Mouse (Mus musculus): ENCODE data around the gene Smarcc2. TPM values are rescaled to one million over a fixed set of nuclear protein-coding genes. Genes with fewer than 3 reads are reported as not detected.

Gene Smarcc2
- total and polyA plus RNA-seq, 2 experiments from 2014 or later, result 32.9 to 40.8 TPM

DNA sequence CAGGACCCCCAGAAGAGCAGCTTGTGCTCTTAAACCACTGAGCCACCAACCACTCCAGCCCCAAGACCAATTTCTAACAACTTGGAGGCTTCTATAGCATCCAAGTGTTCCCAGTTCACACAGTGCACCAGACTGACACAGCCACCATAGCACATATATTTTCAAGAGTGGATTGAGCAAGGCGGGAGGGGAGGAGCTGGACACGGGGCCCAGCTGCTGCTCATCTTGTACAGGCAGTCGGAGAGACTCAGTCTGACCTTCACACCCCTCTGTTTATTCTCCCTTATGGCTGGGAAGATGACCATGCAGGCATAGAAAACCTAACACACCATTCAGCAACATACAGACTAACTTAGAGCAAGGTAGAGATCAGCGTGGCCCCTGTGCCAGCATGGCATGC lies 50.8 kb downstream of the Smarcc2 start:
- Histone ChIP-seq H3K4me3 (ENCODE audit: low read depth, low read length) (no peak overlapping the region), H3K9ac (replicated peaks; ENCODE audit: low read depth, low read length) (no peak overlapping the region), H3K36me3 (replicated peaks; ENCODE audit: control insufficient read depth, insufficient read depth, low read length) (peaks cover 48% of the 10 kb centered on the region), H3K27ac (ENCODE audit: low read depth) (no peak overlapping the region), H3K4me2 (ENCODE audit: low read depth, low read length) (no peak overlapping the region), H3K4me1 (ENCODE audit: control insufficient read depth, insufficient read depth) (peaks cover 4% of the 10 kb centered on the region; the same call in 1 of the 2 replicates), H3K9me3 (replicated peaks; ENCODE audit: control insufficient read depth, low read length) (no peaks in the 10 kb centered on the region), H3K27me3 (ENCODE audit: control insufficient read depth, insufficient read depth, low read length) (no peaks in the 10 kb centered on the region)
- 77% methylated on average over 4 of the region's 4 CpGs for WGBS
- TF ChIP-seq EP300 (IDR thresholded peaks at IDR 0.05; ENCODE audit: low read depth) (no peak), CTCF (IDR thresholded peaks at IDR 0.05; ENCODE audit: low read depth) (no peak)
- ATAC-seq (ENCODE audit: insufficient read depth, low read depth) (no peak), DNase-seq (ENCODE audit: low spot score) (no peak)

DNA sequence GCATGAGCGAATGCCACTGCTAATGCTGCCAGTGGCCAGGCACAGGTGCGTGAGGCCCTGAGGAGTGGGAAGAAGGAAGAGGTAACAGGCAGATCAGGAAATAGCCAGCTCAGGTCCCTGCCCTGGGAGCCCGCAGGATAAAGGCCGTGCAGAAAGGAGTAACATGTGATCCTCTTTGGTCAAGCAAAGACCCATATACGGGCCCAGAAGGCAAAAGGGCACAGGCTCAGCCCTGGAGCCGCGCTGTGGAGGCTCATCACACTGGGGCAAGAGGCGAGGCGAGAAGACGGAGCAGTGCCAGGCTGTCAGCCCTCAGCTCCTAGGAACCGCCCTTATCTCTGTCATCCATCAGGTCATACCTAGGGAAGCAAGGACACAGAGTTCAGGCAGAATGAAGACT lies 51.3 kb downstream of the Smarcc2 start:
- no peak overlapping the region for H3K4me3 ChIP-seq (ENCODE audit: low read depth, low read length)
- WGBS, result 85% methylated on average over 11 of the region's 11 CpGs
- H3K36me3 ChIP-seq (replicated peaks; ENCODE audit: control insufficient read depth, insufficient read depth, low read length), result peaks cover 53% of the 10 kb centered on the region
- H3K9me3 ChIP-seq (replicated peaks; ENCODE audit: control insufficient read depth, low read length), result no peaks in the 10 kb centered on the region
- H3K4me2 ChIP-seq (ENCODE audit: low read depth, low read length), result no peak overlapping the region
- DNase-seq (ENCODE audit: low spot score) (no peak), ATAC-seq (ENCODE audit: insufficient read depth, low read depth) (no peak)
- no peak overlapping the region for H3K9ac ChIP-seq (replicated peaks; ENCODE audit: low read depth, low read length)
- TF ChIP-seq EP300 (IDR thresholded peaks at IDR 0.05; ENCODE audit: low read depth) (no peak), CTCF (IDR thresholded peaks at IDR 0.05; ENCODE audit: low read depth) (no peak)
- no peaks in the 10 kb centered on the region for H3K27me3 ChIP-seq (ENCODE audit: control insufficient read depth, insufficient read depth, low read length)
- no peaks in the 10 kb centered on the region for H3K4me1 ChIP-seq (ENCODE audit: control insufficient read depth, insufficient read depth)
- H3K27ac ChIP-seq (ENCODE audit: low read depth), result no peak overlapping the region

DNA sequence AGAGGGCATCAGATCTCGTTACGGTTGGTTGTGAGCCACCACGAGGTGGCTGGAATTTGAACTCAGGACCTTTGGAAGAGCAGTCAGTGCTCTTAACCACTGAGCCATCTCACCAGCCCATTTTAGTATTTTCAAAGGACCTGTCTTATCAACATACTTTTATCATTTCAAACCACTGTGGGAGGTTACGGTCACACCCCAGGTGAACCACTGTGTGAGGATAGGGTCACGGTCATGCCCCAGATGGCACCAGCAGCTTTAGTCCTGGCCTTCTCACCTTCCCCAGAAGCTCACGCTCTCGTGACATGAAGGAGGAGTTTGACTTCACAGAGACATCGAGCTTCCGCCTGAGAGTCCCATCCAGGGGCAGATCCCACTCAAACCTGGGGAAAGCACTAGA lies 52.1 kb downstream of the Smarcc2 start:
- no peak for TF ChIP-seq EP300 (IDR thresholded peaks at IDR 0.05; ENCODE audit: low read depth)
- TF ChIP-seq CTCF (IDR thresholded peaks at IDR 0.05; ENCODE audit: low read depth), result no peak
- 92% methylated on average over 9 of the region's 9 CpGs for WGBS
- H3K9ac ChIP-seq (replicated peaks; ENCODE audit: low read depth, low read length), result no peak overlapping the region

DNA sequence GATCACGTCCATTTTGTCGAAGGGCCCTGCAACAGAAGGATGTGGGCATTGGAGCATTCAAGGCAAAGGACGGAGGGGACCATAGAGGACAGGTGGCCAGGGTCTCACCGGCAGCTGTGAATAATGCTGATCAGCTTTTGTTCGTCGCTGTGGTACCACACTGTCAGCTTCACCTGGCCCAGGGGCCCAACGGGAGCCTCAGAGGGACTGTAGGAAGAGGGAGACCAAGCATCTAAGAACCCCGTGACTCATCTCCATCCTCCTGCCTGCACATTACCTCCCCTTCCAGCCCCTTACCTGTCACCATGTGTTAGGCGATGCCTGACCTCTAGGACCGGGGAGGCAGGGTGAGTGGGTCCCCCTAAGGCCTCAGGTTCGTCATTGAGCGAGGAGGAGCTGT lies 52.7 kb downstream of the Smarcc2 start:
- H3K27ac ChIP-seq (ENCODE audit: low read depth), result no peak overlapping the region
- peaks cover 66% of the 10 kb centered on the region for H3K36me3 ChIP-seq (replicated peaks; ENCODE audit: control insufficient read depth, insufficient read depth, low read length)
- 79% methylated on average over 12 of the region's 12 CpGs for WGBS

More for the DNA sequence above, 52.1 kb downstream of the Smarcc2 start:
- Histone ChIP-seq H3K4me2 (ENCODE audit: low read depth, low read length) (no peak overlapping the region), H3K9me3 (replicated peaks; ENCODE audit: control insufficient read depth, low read length) (no peaks in the 10 kb centered on the region), H3K27ac (ENCODE audit: low read depth) (no peak overlapping the region), H3K36me3 (replicated peaks; ENCODE audit: control insufficient read depth, insufficient read depth, low read length) (peaks cover 61% of the 10 kb centered on the region), H3K4me3 (ENCODE audit: low read depth, low read length) (no peak overlapping the region), H3K4me1 (ENCODE audit: control insufficient read depth, insufficient read depth) (no peaks in the 10 kb centered on the region), H3K27me3 (ENCODE audit: control insufficient read depth, insufficient read depth, low read length) (no peaks in the 10 kb centered on the region)
- DNase-seq (ENCODE audit: low spot score) (no peak), ATAC-seq (ENCODE audit: insufficient read depth, low read depth) (no peak)

DNA sequence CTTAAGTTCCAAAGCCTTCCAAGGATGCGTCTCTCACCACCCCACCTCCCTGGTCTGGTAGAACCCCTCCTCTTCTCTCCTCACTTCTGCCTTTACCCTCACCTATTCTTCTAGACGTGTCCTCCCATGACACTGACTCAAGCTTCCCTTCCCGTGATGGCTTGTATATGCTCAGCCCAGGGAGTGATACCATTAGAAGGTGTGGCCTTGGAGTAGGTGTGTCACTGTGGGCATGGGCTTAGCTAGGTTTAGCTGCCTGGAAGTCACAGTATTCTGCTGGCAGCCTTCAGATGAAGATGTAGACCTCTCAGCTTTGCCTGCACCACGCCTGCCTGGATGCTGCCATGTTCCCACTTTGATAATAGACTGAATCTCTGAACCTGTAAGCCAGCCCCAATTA lies 56.0 kb downstream of the Smarcc2 start:
- peaks cover 82% of the 10 kb centered on the region for H3K36me3 ChIP-seq (replicated peaks; ENCODE audit: control insufficient read depth, insufficient read depth, low read length)
- H3K4me3 ChIP-seq (ENCODE audit: low read depth, low read length), result no peak overlapping the region
- TF ChIP-seq EP300 (IDR thresholded peaks at IDR 0.05; ENCODE audit: low read depth) (no peak), CTCF (IDR thresholded peaks at IDR 0.05; ENCODE audit: low read depth) (no peak)
- 84% methylated on average over 4 of the region's 4 CpGs for WGBS
- no peak overlapping the region for H3K27ac ChIP-seq (ENCODE audit: low read depth)
- no peak overlapping the region for H3K4me2 ChIP-seq (ENCODE audit: low read depth, low read length)
- H3K27me3 ChIP-seq (ENCODE audit: control insufficient read depth, insufficient read depth, low read length), result no peaks in the 10 kb centered on the region
- no peak for ATAC-seq (ENCODE audit: insufficient read depth, low read depth)
- DNase-seq (ENCODE audit: low spot score), result no peak
- H3K4me1 ChIP-seq (ENCODE audit: control insufficient read depth, insufficient read depth), result no peaks in the 10 kb centered on the region
- H3K9ac ChIP-seq (replicated peaks; ENCODE audit: low read depth, low read length), result no peak overlapping the region
- no peaks in the 10 kb centered on the region for H3K9me3 ChIP-seq (replicated peaks; ENCODE audit: control insufficient read depth, low read length)

More for the DNA sequence above, 52.7 kb downstream of the Smarcc2 start:
- Histone ChIP-seq H3K4me3 (ENCODE audit: low read depth, low read length) (no peak overlapping the region), H3K4me2 (ENCODE audit: low read depth, low read length) (no peak overlapping the region), H3K27me3 (ENCODE audit: control insufficient read depth, insufficient read depth, low read length) (no peaks in the 10 kb centered on the region), H3K4me1 (ENCODE audit: control insufficient read depth, insufficient read depth) (no peaks in the 10 kb centered on the region), H3K9ac (replicated peaks; ENCODE audit: low read depth, low read length) (no peak overlapping the region), H3K9me3 (replicated peaks; ENCODE audit: control insufficient read depth, low read length) (no peaks in the 10 kb centered on the region)
- DNase-seq (ENCODE audit: low spot score) (no peak), ATAC-seq (ENCODE audit: insufficient read depth, low read depth) (no peak)
- TF ChIP-seq EP300 (IDR thresholded peaks at IDR 0.05; ENCODE audit: low read depth) (no peak), CTCF (IDR thresholded peaks at IDR 0.05; ENCODE audit: low read depth) (no peak)

DNA sequence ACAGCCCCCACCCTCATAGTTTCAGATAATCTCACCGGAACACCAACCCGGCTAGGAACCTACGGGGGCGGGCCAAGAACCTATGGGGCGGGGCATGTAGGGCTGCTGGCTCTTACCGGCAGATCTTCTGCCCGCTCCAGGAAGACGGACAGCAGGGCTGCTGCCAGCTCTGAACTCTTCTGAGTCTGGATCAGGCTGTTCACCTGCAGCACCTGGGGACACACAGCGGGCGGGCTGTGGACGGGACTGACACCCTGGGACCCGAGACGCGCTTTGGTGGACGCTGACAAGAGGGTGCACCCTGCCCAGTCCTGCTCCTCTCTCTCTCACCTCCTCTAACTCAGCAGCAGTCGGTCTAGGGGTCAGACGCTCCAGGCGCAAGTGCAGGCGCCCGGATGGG lies 57.0 kb downstream of the Smarcc2 start:
- no peak overlapping the region for H3K4me2 ChIP-seq (ENCODE audit: low read depth, low read length)
- whole genome bisulfite sequencing, result 56% methylated on average over 20 of the region's 20 CpGs
- no peak for DNase-seq (ENCODE audit: low spot score)
- no peak for ATAC-seq (ENCODE audit: insufficient read depth, low read depth)
- H3K27me3 ChIP-seq (ENCODE audit: control insufficient read depth, insufficient read depth, low read length), result no peaks in the 10 kb centered on the region
- peaks cover 90% of the 10 kb centered on the region for H3K36me3 ChIP-seq (replicated peaks; ENCODE audit: control insufficient read depth, insufficient read depth, low read length)
- no peaks in the 10 kb centered on the region for H3K9me3 ChIP-seq (replicated peaks; ENCODE audit: control insufficient read depth, low read length)
- H3K4me3 ChIP-seq (ENCODE audit: low read depth, low read length), result no peak overlapping the region
- H3K4me1 ChIP-seq (ENCODE audit: control insufficient read depth, insufficient read depth), result no peaks in the 10 kb centered on the region
- H3K27ac ChIP-seq (ENCODE audit: low read depth), result no peak overlapping the region
- TF ChIP-seq CTCF (IDR thresholded peaks at IDR 0.05; ENCODE audit: low read depth) (no peak), EP300 (IDR thresholded peaks at IDR 0.05; ENCODE audit: low read depth) (no peak)
- H3K9ac ChIP-seq (replicated peaks; ENCODE audit: low read depth, low read length), result no peak overlapping the region

Data from heart, postnatal 0 days (tissue).